8 mouse cellular contexts compared by ENCODE assay signal in genomic region chr4:9125236-9125963, GRCm38 (mm10).
A peak's percentile ranks its signal among the peaks of the same experiment; 100 is the strongest.
DNase-seq lines count a peak whose midpoint lies in the region; TF ChIP-seq lines count a peak whose summit lies in the region.

No protein-coding gene starts in this region.

- TF ChIP-seq POLR2A in lung, adult 2 months (IDR thresholded peaks at IDR 0.05; ENCODE audit: borderline replicate concordance, extremely low read depth, low read depth, low read length): no peak

- no peaks in the 10 kb centered on the region for H3K4me1 ChIP-seq in lung, adult 2 months (ENCODE audit: control insufficient read depth, insufficient read depth, low read length)
- peaks cover 10% of the 10 kb centered on the region for H3K4me1 ChIP-seq in forebrain, embryonic 10.5 days

- H3K36me3 ChIP-seq in forebrain, embryonic 10.5 days (replicated peaks): no peaks in the 10 kb centered on the region

- peak; percentile 65 for TF ChIP-seq CTCF in lung, adult 2 months (IDR thresholded peaks at IDR 0.05; ENCODE audit: insufficient read depth, low read length)

- H3K9me3 ChIP-seq in forebrain, embryonic 10.5 days: no peaks in the 10 kb centered on the region

- 42% methylated on average over 11 of the region's 11 CpGs for WGBS in lung, adult 2 months
- 42% methylated on average over 11 of the region's 11 CpGs for WGBS in forebrain, embryonic 10.5 days
- WGBS in large intestine, adult 2 months: 39% methylated on average over 11 of the region's 11 CpGs

- no peak overlapping the region for H3K27ac ChIP-seq in forebrain, embryonic 10.5 days

- no peak for DNase-seq in lung, adult 2 months
- DNase-seq in lung, postnatal 36 days: no peak
- DNase-seq in brain, adult 2 months (ENCODE audit: low read depth, low spot score): peak; percentile 89
- peak; percentile 31 for DNase-seq in forebrain, embryonic 10.5 days (ENCODE audit: extremely low spot score, low spot score)
- DNase-seq in large intestine, adult 2 months (ENCODE audit: low read depth, low spot score): peak; percentile 46
- peak; percentile 41 for DNase-seq in thymus, postnatal 0 days (ENCODE audit: low spot score)
- DNase-seq in ovary, postnatal 10 days (ENCODE audit: low spot score): no peak
- no peak for DNase-seq in gastrocnemius, adult 8-10 months (ENCODE audit: low spot score in 2 of 2)

- no peak overlapping the region for H3K4me3 ChIP-seq in lung, adult 2 months (replicated peaks; ENCODE audit: extremely low read depth, low read depth, low read length)
- no peak overlapping the region for H3K4me3 ChIP-seq in forebrain, embryonic 10.5 days

- no peaks in the 10 kb centered on the region for H3K27me3 ChIP-seq in forebrain, embryonic 10.5 days (ENCODE audit: poor library complexity, severe bottlenecking)

Comparison
In these comparisons a context has a peak if more than half of its experiments do, and no peak if none do; other contexts are left out.
1. DNase-seq: peak in brain, adult 2 months (single experiment), forebrain, embryonic 10.5 days (single experiment), large intestine, adult 2 months (single experiment) and thymus, postnatal 0 days (single experiment); none in lung, adult 2 months (single experiment), lung, postnatal 36 days (single experiment), ovary, postnatal 10 days (single experiment) and gastrocnemius, adult 8-10 months (0 of 2).